Mouse (Mus musculus) myocyte (in vitro differentiated cells): ENCODE measurements at regions not wholly inside any gene's neighbourhood (a gene's known extent, or its start where the extent isn't known, plus 50 kb on each side); places are given as distances from the start of the nearest gene placed in this dataset.

ENCODE experiments used
- CEBPB ChIP-seq: IDR thresholded peaks from 2 replicates; pipeline ENCODE4 v1.6.1; 2011; ENCODE audit warnings: mild to moderate bottlenecking, moderate library complexity; ENCODE audit not compliant: poor library complexity, insufficient read depth, severe bottlenecking
- E2F4 ChIP-seq: IDR thresholded peaks from one replicate; pipeline ENCODE4 v1.6.1; 2011; ENCODE audit warnings: mild to moderate bottlenecking, control low read depth, moderate library complexity; ENCODE audit not compliant: insufficient read depth
- MAX ChIP-seq: IDR thresholded peaks from one replicate; pipeline ENCODE4 v1.6.1; 2011; ENCODE audit warnings: low read depth, mild to moderate bottlenecking, control low read depth
- MYOD1 ChIP-seq, 3 experiments: IDR thresholded peaks; one replicate each; pipeline ENCODE4 v1.6.1; 2011; ENCODE audit warnings: control low read depth in 2 of 3, low read depth in 2 of 3, mild to moderate bottlenecking in 2 of 3, moderate library complexity in 1 of 3; ENCODE audit not compliant: insufficient read length in 2 of 3, control insufficient read depth in 1 of 3
- POLR2A ChIP-seq: IDR thresholded peaks from one replicate; pipeline ENCODE4 v1.6.1; 2011; ENCODE audit warnings: low read depth, mild to moderate bottlenecking, control low read depth, moderate library complexity; ENCODE audit not compliant: insufficient read length
- TCF12 ChIP-seq: IDR thresholded peaks from one replicate; pipeline ENCODE4 v1.6.1; 2011; ENCODE audit warnings: mild to moderate bottlenecking, control low read depth; ENCODE audit not compliant: poor library complexity, insufficient read depth, severe bottlenecking
- TCF3 ChIP-seq: IDR thresholded peaks from one replicate; pipeline ENCODE4 v1.6.1; 2011; ENCODE audit warnings: low read depth, control low read depth; ENCODE audit not compliant: insufficient read length
- USF1 ChIP-seq: IDR thresholded peaks from one replicate; pipeline ENCODE4 v1.6.1; 2011; ENCODE audit warnings: low read depth, mild to moderate bottlenecking, control low read depth, moderate library complexity

- no peak for TF ChIP-seq POLR2A
- TF ChIP-seq TCF3 = no peak
- no peak for TF ChIP-seq TCF12
- no peak for TF ChIP-seq USF1
- TF ChIP-seq CEBPB = no peak
- no peak for TF ChIP-seq E2F4
- TF ChIP-seq MYOD1 (IDR thresholded peaks at IDR 0.05; ENCODE audit: control insufficient read depth in 1 of 3, insufficient read length in 2 of 3, low read depth in 2 of 3) = no peak
- TF ChIP-seq MAX = no peak
Observed at GRCm38 (mm10) chr3:159004013-159004412, 442.0 kb upstream of the Lrrc7 start.
